Mouse (Mus musculus) ZHBTc4 (cell line): ENCODE results near the gene Rcc2.

Source experiments
- DNase-seq: peaks from one replicate; pipeline ENCODE4 v3.0.0-alpha.2; 2011; ENCODE audit warnings: low read depth, low spot score

Gene Rcc2

DNA sequence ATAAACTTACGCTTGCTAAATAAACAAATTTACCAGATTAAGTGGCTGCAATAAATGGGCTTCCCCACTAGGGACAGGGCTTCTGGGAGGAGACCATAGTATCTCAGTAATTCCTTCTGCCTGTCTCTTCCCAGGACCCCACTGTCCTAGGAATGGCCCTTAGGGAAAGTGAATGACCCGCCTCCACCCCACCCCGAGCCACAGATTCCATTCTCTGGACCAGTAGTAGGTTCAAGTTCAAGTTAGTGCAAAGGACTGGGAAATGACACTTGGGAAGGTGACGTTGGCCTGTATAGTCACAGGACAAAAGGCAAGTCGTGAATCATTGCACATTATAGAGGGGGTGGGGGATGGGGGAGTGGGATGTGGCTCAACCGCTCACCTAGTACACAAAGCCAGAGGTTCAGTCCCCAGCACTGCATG, 15.4 kb upstream of the Rcc2 start:
- DNase-seq, result peak; percentile 82

DNA sequence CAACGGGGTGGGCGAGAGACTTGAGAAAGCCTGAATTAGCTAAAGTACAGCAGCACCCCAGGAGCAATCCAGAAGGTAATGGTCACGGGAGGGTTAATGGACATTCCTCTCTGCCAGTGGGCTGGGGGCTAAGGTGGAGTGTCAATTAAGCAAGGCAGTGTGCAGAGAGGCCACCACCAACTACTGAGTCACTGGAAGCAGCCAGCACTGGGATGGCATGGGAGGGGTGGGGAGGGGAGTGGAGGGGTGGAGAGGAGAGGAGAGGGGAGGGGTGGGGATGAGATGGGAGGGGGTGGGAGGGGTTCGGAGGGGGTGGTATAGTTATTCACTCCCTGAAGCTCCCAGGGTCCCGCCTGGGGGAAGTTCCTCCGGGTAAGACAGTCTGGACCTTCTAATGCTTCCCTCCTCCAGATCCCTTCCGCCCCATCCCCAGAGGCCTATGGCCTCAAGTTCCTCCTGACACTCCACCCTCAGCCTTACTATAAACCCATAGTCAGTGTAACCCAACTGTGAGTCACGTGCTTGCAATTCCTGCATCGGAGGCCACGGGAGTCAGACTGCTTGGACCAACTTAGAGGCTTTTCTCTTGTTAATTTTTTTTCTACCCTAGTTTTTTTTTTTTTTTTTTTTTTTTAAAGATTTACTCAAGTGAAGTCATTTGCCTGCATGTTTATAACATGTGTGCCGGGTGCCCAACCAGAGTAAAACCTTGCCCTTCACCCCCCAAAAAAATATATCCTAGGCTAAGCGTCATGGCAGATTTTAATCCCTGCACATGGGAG, 12.1 kb upstream of the Rcc2 start:
- peak; percentile 93 for DNase-seq

DNA sequence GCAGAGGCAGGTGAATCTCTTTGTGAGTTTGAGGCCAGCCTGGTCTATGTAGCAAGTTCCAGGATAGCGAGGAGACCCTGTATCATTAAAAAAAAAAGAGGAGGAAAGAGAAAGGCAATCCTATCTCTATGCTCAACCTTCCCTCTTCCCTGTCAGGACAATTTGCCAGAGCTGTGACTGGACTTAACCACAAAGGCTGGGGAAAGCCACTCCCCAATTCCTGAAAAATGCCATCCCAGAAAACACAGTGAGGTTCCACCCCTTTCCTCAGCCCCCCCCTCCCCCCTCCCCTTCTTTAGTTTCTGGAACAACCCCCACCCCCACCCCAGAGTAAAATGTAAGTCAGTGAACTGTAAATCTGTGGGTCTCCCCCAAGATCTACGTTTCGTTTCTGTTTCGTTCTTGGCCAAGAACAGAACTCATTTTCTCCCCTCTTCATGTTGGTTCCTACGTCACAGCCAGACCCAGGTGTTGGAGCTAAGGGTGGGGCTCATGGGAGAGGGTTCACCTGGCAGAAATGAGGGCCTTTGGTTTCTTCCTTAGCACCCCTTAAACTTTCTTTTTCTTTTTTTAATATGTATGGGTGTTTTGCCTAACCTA, 11.4 kb upstream of the Rcc2 start:
- DNase-seq, result peak; percentile 72

DNA sequence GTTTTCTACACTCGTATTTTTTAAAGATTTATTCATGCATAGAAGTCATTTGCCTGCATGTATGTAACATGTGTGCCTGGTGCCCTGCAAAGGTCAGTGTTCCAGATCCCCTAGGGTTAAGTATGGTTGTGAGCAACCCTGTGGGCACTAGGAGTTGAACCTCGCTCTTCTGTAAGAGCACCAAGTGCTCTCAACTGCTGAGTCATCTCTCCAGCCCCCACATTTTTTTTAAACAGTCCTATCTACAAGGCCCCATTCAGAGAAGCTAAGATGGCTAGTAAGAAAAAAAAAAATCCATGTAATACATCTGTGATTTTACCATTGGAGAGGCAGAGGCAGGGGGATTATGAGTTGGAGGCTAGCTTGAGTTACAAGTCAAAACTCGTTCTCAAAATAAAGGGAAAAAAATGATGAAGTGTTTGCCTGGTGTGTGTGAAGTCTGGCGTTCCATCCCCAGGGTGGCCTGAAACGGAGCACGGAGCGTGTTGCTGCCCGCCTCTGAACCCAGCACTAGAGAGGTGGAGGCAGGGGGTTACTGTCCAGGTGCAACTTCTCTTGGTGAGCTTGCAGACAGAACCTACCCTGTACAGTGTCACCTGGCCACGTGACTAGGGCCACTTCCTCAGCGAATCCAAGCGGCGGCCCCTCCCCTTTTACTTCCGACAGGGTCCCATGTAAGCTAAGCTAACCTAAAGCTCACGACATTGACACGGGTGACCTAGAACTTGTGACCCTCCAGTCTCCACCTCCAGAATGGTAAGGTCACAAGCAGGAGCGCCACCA, 10.3 kb upstream of the Rcc2 start:
- DNase-seq, result peak; percentile 79

DNA sequence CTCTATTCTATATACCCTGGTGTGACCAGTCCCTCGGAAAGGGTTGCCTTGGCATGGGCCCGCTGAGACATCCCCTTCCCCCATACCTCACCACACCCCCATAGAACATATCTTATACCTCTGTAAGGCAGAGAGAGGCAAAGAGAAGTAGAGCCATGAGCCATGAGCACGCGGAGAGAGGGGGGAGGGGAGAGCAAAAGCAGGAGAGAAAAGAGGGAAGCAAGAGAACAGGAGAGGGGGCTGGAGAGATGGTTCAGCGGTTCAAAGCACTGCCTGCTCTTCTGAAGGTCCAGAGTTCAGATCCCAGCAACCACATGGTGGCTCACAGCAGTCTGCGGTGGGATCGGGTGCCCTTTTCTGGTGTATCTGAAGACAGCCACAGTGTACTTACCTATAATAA, 8.9 kb upstream of the Rcc2 start:
- DNase-seq, result no peak

DNA sequence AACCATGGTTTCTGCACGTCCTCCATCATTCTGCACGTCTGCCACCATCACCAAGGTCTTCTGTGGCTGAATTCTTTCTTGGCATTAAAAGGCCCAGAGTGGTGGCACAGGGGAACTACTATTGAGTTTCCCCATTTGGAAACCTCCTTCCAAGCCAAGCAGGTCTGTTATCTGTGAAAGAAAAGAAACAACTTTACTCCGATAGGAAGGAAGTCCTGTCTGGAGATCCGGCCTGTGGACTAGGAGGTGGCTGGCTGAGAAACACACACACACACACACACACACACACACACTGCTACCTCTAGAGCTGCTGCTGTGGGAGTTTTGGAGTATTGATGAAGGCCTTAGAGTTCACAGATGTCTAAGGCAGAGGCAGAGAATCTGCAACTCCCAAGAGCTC, 6.8 kb upstream of the Rcc2 start:
- DNase-seq, result no peak

DNA sequence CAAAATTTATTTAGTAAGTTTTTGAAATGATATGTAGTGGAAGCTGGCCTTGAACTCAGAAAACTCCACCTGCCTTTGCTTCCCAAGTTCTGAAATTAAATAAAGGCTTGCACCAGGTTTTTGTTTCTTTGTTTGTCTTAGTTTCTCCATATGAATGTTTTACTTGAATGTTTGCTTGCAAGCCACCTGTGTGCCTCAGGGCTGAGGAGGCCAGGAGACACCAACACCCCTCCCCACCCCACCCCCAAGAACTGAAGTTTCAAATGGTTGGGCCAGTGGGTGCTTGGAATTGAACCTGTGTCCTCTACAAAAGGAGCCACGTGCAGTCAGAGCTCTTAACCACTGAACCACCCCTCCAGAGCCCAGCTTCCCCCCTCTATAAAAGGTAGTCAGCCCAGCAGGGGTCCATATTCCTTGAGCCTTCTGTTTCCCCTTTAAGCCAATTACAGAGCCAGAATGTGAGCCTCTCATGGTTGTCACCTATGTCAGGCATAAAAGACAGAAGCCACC, 5.7 kb upstream of the Rcc2 start:
- peak; percentile 92 for DNase-seq

DNA sequence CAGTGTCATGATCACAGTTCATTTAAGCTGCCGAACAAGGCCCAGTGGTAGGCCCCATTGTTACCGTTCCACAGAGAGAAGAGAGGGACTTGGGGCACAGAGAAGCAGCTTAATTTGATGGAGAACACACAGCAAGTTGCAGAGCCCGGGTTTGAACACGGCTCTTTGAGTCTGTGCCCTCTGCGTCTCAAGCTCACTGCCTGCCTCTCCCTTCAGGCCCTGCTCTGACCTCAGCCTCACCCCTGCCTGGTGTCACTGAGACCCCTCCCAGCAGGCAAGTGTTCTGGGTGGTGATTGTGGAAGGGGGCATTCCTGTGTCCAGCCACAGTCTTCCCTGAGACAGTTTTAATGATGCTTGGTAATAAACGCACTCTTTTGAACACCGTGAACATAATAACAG, 5.2 kb upstream of the Rcc2 start:
- no peak for DNase-seq

DNA sequence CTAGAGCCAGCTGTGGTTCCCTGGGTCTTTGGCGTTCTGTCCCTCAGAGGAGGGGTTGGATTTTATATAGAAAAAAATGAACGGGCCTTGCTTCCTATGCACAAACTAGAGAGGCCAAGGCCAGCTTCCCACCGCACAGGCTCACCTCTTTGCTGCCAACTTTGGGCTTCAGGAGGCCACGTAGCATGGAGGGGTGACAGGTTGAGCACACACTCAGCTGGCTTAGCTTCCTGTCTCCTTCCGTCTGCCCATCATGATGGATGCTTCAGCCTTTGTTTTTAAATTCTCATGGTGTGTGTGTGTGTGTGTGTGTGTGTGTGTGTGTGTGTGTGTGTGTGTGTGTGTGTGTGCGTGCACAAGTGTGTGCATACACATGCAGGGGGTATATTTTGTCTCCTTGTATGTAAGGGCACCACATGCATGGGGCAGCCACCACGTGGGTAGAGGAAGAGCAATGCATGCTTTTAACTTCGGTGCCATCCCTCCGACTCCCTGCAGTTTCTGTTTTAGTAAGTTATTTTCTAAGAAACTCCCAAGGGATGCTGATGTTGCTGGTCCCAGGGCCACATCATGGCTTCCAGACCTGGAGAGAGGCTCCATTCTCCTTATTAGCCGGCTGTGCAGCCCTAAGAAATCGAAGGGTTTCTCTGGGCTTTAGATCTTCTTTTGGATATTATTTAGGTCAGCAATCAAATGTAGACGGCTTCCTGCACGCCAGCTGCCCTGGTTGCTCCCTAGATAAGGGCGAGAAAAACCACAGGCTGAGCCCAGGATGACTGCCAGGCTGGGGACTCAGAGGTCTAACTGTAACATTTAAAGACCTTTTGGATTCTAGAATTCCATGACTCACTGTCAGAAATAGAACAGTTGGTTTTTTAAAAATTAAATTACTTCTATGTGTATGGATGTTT, 4.4 kb upstream of the Rcc2 start:
- DNase-seq, result no peak

DNA sequence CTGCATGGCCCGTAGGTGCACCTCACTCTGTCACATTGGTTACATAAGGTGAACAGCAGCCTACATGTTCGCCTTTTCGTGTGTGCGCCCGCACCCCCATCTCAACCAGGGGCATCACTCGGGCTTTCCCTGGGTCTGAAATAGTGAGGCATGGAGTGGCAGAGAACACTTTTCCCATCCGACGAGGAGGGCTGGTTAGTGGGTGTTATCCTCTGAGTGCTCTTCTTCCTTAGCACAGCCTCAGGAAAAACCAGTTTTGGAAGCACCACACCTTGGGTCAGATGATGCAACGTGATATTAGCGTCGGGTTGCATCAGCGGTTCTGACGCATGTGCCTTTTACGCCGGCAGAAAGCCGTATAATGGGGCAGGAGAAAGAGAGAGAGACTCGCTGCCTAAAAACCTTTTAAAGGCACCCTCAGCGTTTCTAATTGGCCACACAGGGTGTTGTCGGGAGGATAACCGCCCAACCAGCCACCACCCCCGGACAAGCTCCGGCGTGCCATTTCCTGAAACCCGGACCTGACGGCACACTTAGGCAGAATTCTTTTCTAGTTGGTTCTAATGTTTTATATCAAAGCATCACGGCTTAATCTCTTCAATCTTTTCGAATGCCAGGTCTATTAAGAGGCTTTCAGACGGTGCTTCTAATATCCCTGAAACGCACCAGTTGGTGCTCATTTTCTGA, 757 bp upstream of the Rcc2 start:
- DNase-seq, result peak; percentile 90

DNA sequence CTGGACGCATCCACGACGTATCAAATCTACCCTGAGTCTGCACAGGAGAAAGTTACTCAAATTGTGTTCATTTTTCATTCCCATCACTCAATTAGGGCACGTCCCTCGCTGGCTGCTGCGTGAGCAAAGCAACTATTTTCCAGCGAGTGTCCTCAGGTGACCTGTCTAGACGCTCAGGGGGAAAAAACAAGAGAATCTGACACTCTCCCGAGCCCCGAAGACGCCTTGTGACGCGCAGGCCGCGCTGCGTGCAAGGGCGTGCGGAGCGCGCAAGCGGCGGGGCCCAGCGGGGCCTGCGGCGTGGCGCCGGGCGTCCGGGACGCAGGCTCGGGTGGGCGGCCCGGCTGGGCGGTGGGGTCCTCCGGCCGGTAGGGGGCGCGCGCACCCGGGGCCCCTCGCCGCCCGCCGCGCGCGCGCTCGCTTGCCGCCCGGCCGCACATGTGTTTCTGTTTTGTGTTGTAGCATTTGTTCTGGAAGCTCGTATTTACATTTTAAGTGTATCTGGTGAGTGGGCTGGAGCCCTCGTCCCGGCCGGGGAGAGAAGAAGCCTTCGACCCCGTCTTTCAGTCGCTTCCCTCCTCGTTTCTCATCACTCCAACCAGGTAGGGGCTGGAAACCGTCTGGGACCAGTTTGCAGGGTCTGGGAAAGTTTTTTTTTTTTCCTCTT, 841 bp downstream of the Rcc2 start:
- DNase-seq, result peak; percentile 91

DNA sequence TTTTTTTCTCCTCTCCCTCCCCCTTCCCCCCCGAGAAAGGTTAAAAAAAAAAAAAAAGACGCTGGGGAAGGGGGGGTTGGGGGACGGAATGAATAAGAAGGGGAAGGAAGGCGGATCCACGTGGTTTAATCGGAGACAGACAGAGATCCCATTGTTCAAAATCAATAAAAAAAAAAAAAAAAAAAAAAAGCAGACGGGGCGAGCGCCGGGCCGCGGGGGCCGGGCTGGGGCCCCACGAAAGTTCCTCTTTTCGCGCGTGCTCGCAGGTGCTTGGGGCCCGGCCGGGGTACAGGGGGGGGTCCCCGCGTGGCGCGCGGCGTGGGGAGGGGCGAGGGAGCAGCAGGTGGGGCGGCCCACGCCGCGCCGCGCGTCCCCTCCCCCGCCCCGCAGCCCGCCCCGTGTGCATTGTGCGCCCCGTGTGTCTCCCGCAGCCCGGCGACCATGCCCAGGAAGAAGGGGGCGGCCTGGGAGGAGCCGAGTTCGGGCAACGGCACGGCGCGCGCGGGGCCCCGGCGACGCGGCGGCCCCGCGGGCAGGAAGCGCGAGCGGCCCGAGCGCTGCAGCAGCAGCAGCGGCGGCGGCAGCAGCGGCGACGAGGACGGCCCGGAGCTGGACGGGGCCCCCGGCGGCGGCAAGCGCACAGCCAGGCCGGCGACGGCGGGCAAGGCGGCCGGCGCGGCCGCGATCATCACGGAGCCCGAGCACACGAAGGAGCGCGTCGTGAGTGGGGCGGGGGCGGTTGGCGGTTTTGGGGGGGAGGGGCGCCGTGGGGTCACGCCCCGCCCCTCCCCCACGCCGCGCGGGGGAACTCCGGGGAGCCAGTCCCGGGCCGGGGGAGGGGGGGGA, 1.6 kb downstream of the Rcc2 start:
- DNase-seq, result no peak

DNA sequence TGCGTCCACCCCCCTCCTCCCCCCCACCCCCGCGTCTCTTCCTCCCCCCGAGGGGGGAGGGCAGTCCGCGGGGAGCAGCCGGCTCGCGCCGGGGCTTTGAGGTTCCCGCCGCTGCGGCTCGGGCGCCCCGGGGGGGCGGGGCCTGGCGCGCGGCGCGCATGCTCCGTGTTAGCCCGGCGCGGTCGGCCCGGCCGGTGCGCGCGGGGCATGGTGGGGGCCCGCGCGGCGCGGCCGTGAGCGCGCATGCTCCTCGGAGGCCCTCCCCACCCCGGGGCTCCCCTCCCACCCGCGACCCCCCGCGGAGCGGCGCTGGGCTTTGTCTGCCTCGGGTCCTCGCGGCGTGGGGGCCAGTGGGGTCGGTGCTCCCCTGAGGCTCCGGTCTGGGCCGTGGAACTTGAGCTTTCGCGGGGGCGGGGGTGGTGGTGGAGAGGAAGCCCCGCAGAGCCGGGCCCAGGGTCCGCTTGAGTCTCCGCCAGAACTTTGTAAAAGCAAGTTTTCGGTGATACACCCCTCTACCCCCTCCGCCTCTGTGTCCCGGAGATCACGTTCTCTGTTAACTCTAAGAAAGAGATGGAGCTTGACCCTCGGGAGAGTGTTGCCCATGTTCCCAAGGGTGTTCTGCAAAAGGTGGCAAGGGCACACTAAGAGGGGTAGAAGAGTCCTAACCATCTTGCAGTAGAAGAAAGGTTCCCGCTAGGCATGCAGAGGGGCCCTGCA, 2.4 kb downstream of the Rcc2 start:
- peak; percentile 80 for DNase-seq

DNA sequence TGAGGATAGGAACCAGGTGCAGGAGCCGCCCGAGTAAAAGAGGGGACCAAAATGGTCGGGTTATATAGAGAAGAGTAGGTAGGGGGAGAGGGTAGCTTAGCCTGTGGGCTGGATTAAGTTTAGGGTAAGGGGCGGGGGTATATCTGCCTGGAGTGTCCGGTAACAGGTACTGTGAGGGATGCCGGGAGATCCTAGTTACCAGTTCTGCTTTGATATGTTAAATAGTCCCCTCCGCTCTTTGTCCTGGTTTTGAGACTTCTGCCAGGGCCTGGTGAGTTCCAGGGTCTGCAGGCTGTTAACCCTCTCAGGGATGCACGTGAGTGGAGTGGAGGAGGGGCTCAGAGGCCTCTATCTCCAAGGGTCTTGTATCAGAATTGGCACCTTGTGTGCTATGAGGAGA, 3.3 kb downstream of the Rcc2 start:
- peak; percentile 91 for DNase-seq

DNA sequence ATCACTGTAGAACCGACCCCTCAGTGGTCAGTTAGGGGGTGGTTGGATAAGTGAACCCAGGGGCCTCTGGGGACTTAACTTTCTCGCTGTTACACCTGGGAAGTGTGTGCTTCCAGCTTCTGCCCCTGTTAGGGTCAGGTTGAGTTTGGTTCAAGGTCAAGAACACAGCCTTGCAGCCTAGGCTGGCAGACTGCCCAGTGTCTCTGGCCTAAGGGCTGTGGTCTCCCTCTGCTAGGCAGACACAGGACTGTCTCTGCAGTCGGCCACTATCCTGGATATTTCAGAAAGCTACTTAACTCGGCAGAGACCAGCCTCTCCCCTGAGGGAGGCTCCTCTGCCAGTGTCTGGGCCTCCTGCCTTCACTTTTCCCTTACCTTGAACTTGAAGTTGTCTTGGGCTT, 3.8 kb downstream of the Rcc2 start:
- no peak for DNase-seq

DNA sequence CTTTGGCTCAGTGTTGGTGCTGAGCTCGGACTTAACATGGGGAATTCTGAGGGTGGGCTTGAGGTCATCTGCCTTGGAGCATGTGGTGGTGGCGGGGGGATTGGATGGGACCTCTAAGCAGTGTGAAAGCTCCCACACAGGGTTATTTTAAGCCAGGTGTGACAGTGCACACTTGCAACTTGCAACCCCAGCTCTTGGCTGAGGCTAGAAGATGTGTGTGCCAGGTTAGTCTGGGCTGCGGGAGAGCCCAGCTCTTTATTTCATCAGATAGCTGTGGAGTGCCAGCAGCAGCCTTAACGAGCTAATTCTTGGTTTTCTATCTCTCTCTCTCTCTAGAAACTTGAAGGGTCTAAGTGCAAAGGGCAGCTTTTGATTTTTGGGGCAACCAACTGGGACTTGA, 7.3 kb downstream of the Rcc2 start:
- no peak for DNase-seq

DNA sequence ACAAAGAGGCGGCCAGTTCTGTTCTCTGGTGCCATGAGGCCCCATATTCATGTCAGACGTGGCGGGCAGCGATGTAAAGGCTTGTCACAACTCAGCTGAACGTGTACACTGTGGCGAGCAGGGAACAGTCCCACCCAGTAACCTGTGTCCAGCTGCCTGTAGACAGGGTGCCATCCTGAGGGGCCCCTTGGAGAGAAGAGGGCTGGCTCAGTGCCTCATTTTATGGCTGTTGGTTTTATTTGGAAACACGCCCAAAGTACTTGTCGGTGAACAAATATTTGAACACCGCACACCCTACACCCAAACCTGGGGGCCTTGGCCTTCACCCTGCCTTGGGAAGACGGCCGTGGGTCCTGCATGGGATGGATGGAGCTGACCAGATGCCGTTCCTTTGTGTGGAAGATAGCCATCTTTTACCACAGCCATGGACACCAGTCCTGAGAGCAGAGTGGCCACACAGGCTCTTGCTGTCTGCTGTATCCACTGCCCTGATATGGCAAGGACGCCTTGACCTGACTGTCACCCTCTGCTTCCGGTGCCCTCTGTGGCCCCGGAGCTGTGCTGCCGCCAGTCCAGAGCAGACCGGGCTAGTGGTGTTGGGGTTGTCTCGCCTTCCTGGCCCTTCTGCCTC, 8.1 kb downstream of the Rcc2 start:
- no peak for DNase-seq

DNA sequence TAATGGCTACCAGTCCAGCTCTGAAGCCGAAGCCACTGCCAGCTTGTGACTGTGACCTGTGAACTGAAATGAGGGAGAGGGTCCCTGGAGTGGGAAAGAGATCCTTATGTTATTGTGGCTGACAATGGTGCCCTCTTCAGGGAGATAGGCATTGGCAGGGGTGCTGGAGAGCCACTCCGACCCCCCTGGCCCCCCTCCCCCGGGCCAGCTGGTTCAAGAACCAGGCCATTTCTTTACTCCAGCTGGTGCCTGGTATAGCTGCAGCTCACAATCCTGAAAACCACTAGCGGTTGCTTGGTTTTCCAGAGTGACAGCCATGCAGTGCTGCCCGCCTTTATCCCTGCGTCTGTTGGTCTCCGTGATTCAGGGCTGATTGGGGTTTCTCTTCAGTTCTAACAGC, 8.8 kb downstream of the Rcc2 start:
- DNase-seq, result no peak
